Mouse (Mus musculus): ENCODE results near the gene Ankrd33b. TPM values are rescaled to one million over a fixed set of nuclear protein-coding genes. Genes with fewer than 3 reads are reported as not detected.

Ankrd33b gene
- total RNA-seq, 2 experiments from 2014 or later, result 22.9 to 32.0 TPM

- no peak for DNase-seq
- intact Hi-C loops (cut with DNase I), result no loop called here
These were observed 116.8 kb downstream of the Ankrd33b start for GRCm38 (mm10) chr15:31250676-31251075.

DNA sequence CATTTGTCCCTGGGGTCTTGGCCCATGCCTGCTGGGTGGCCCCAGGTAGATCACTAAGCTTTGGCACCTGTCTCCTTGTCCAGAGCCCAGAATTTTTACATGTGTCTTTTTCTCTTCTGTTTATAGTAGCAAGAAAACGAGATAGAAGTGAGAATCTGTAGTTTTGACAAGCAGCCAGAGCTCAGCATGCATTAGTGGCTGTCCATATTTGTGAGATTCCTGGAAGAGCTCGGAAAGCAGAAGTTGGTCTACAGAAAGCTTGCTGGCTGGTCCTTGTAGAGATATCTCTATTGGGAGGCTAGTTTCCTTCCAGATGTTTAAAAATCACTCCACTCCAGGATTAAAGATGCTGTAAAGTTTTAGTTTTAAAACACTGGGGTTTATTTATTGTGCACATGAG, 117.5 kb downstream of the Ankrd33b start:
- intact Hi-C loops (cut with DNase I), result no loop called here
- DNase-seq, result no peak

DNA sequence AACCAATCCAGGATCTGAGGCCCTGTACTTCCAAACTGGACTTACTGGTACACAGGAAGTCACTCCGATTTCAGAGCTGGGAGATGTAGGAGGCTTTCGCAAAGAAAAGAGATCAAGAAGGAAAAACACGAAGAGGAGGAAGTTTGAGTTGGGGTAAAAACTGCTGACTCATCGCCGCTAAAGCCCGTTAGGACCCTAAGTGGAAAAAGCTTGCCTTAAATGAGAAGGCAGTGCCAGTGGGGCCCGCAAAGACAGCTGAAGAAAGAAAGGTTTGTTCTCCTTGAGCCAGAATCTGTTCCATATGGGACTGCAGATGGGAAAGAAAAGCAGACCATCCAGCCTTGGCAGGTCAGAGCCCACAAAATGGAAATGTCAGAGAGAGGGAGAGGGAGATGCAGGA, 118.6 kb downstream of the Ankrd33b start:
- DNase-seq, result no peak
- intact Hi-C loops (cut with DNase I), result no loop called here

- intact Hi-C loops (cut with DNase I), result no loop called here
- no peak for DNase-seq
These were observed 120.5 kb downstream of the Ankrd33b start for GRCm38 (mm10) chr15:31247035-31247434.

GRCm38 (mm10) chr15:31245934-31246333, 121.6 kb downstream of the Ankrd33b start:
- no peak for DNase-seq
- intact Hi-C loops (cut with DNase I), result no loop called here

- intact Hi-C loops (cut with DNase I), result no loop called here
- DNase-seq, result no peak
These were observed 122.7 kb downstream of the Ankrd33b start for GRCm38 (mm10) chr15:31244696-31245445.

- no peak for DNase-seq
- intact Hi-C loops (cut with DNase I), result no loop called here
These were observed 124.3 kb downstream of the Ankrd33b start for GRCm38 (mm10) chr15:31243260-31243659.

Other genes with a start within 250 kb of the Ankrd33b start
- gene Dap, start 143.4 kb downstream of the Ankrd33b start, total RNA-seq (2021), result 10 to 100 TPM; 18.0 to 19.8 TPM
- not detected for gene Ropn1l, start 86.0 kb upstream of the Ankrd33b start, total RNA-seq (2021)
- 100 to 1,000 TPM; 108 to 117 TPM for gene March6, start 163.3 kb upstream of the Ankrd33b start, total RNA-seq (2021)
- gene Cmbl, start 197.7 kb upstream of the Ankrd33b start, total RNA-seq (2021), result 10 to 100 TPM; 36.4 to 38.8 TPM
- gene Cct5, start 234.1 kb upstream of the Ankrd33b start, total RNA-seq (2021), result 100 to 1,000 TPM; 148 to 149 TPM
- gene Fam173b, start 234.1 kb upstream of the Ankrd33b start, total RNA-seq (2021), result 10 to 100 TPM; 15.3 to 20.4 TPM

Measured in heart, postnatal 36 days (tissue).